Mouse (Mus musculus): ENCODE data around the gene Ctdspl.

GRCm38 (mm10) chr9:119031772-119032171, 105.5 kb downstream of the Ctdspl start:
- no peak for TF ChIP-seq CTCF (conservative IDR thresholded peaks at IDR 0.05; ENCODE audit: low read length)
- TF ChIP-seq POU5F1 (IDR thresholded peaks at IDR 0.05; ENCODE audit: borderline replicate concordance, low read length), result no peak

Measured in E14TG2a.4 (cell line).